Mouse (Mus musculus) thymus, adult 2 months (tissue): Measurements from ENCODE around the gene Opcml.

Experiments used
- CTCF ChIP-seq: fragments of 200-500 bp; IDR thresholded peaks from 2 replicates; pipeline ENCODE4 v1.5.1; 2012; ENCODE audit warnings: mild to moderate bottlenecking, control low read depth, low read length, moderate library complexity, borderline replicate concordance; ENCODE audit not compliant: control insufficient read depth, poor library complexity, insufficient read depth; ENCODE audit errors: extremely low read depth
- POLR2A ChIP-seq: fragments of 200-500 bp; IDR thresholded peaks from 2 replicates; pipeline ENCODE4 v1.6.1; 2012; ENCODE audit warnings: mild to moderate bottlenecking, low read length, control low read depth, moderate library complexity; ENCODE audit not compliant: control insufficient read depth, poor library complexity, insufficient read depth; ENCODE audit errors: extremely low read depth

DNA sequence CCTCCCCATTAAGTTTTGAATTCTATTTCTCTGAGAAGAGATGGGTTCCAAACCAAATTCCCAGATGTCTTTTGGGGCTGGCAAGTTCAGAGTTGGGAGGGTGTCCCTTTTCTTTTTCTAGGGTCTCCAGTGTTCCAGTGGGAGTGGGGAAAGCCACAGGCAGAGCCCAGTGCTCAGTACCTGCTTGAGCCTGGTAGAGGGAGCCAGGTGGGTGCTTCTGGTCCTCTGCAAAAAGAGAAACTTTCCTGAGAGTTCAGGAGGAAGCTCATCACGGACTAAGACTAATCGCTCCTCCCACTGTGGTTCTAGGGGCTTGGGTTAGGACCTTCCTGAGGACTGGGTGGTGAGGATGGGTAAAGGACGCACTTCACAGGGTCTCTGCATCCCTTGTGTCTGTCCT is 2.4 kb downstream of the Opcml start:
- TF ChIP-seq POLR2A (no peak), CTCF (no peak)
